Mouse (Mus musculus): ENCODE data around the gene R3hdm4. TPM values are rescaled to one million over a fixed set of nuclear protein-coding genes. Genes with fewer than 3 reads are reported as not detected.

Gene R3hdm4
- polyA plus RNA-seq, 1 experiment from 2014 or later: 104 TPM

- Histone ChIP-seq H3K4me1 (replicated peaks; ENCODE audit: control insufficient read depth, insufficient read depth, low read length) (peaks cover 65% of the 10 kb centered on the region), H3K27me3 (replicated peaks; ENCODE audit: control insufficient read depth, insufficient read depth, low read length) (peaks cover 38% of the 10 kb centered on the region), H3K9me3 (ENCODE audit: control insufficient read depth, low read length) (no peaks in the 10 kb centered on the region), H3K27ac (ENCODE audit: low read depth, low read length) (peak overlapping the region; percentile 71), H3K4me2 (peak overlapping the region; percentile 97), H3K36me3 (ENCODE audit: control insufficient read depth, insufficient read depth, low read length) (peaks cover 3% of the 10 kb centered on the region; the same call in 1 of the 2 replicates), H3K9ac (ENCODE audit: low read depth, low read length) (peak overlapping the region; percentile 90), H3K4me3 (ENCODE audit: low read depth, low read length) (peak overlapping the region; percentile 82)
- WGBS: 7% methylated on average over 8 of the region's 8 CpGs
- ATAC-seq (replicated peaks; ENCODE audit: low FRiP score): no peak
- DNase-seq (ENCODE audit: low spot score): no peak
Measured at GRCm38 (mm10) chr10:79916081-79916480, 4.9 kb downstream of the R3hdm4 start.

GRCm38 (mm10) chr10:79914948-79915596, 5.9 kb downstream of the R3hdm4 start:
- ATAC-seq (replicated peaks; ENCODE audit: low FRiP score) (no peak), DNase-seq (ENCODE audit: low spot score) (no peak)
- peaks cover 27% of the 10 kb centered on the region for H3K27me3 ChIP-seq (replicated peaks; ENCODE audit: control insufficient read depth, insufficient read depth, low read length)
- peak overlapping the region; percentile 15 for H3K9ac ChIP-seq (ENCODE audit: low read depth, low read length)
- peak overlapping the region; percentile 97 for H3K4me2 ChIP-seq
- H3K4me1 ChIP-seq (replicated peaks; ENCODE audit: control insufficient read depth, insufficient read depth, low read length): peaks cover 56% of the 10 kb centered on the region
- peak overlapping the region; percentile 72 for H3K27ac ChIP-seq (ENCODE audit: low read depth, low read length)
- WGBS: 51% methylated on average over 7 of the region's 7 CpGs
- peaks cover 3% of the 10 kb centered on the region; the same call in 1 of the 2 replicates for H3K36me3 ChIP-seq (ENCODE audit: control insufficient read depth, insufficient read depth, low read length)
- no peaks in the 10 kb centered on the region for H3K9me3 ChIP-seq (ENCODE audit: control insufficient read depth, low read length)
- peak overlapping the region; percentile 82 for H3K4me3 ChIP-seq (ENCODE audit: low read depth, low read length)

- Histone ChIP-seq H3K27ac (ENCODE audit: low read depth, low read length) (peak overlapping the region; percentile 72), H3K4me1 (replicated peaks; ENCODE audit: control insufficient read depth, insufficient read depth, low read length) (peaks cover 53% of the 10 kb centered on the region), H3K9ac (ENCODE audit: low read depth, low read length) (peak overlapping the region; percentile 15), H3K36me3 (ENCODE audit: control insufficient read depth, insufficient read depth, low read length) (peaks cover 3% of the 10 kb centered on the region; the same call in 1 of the 2 replicates), H3K9me3 (ENCODE audit: control insufficient read depth, low read length) (no peaks in the 10 kb centered on the region), H3K4me2 (peak overlapping the region; percentile 97), H3K4me3 (ENCODE audit: low read depth, low read length) (peak overlapping the region; percentile 82), H3K27me3 (replicated peaks; ENCODE audit: control insufficient read depth, insufficient read depth, low read length) (peaks cover 20% of the 10 kb centered on the region)
- ATAC-seq (replicated peaks; ENCODE audit: low FRiP score): peak; percentile 77
- WGBS: 29% methylated on average over 9 of the region's 11 CpGs
- DNase-seq (ENCODE audit: low spot score): no peak
Measured at GRCm38 (mm10) chr10:79914131-79914947, 6.7 kb downstream of the R3hdm4 start.

DNA sequence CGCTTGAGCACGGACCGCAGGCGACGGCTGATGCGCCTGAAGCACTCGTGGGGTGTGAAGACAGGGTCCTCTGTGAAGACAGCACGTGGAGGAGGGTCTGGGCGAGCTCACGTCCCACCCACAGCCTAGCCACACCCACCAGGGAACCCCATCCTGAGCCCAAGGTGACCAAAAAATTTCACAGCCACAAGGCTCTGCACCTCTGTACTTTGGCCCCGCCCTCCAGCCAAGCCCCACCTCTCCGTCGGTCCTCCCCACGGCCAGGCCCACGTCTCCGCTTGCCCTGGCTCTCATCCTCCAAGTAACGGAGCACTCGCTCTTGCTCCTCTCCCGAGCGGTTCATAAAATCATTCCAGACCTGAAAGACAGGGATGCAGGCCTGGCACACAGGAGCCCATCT, 8.6 kb downstream of the R3hdm4 start:
- DNase-seq (ENCODE audit: low spot score): no peak
- Histone ChIP-seq H3K9me3 (ENCODE audit: control insufficient read depth, low read length) (no peaks in the 10 kb centered on the region), H3K36me3 (ENCODE audit: control insufficient read depth, insufficient read depth, low read length) (peaks cover 3% of the 10 kb centered on the region; the same call in 1 of the 2 replicates), H3K9ac (ENCODE audit: low read depth, low read length) (no peak overlapping the region), H3K27ac (ENCODE audit: low read depth, low read length) (no peak overlapping the region), H3K4me1 (replicated peaks; ENCODE audit: control insufficient read depth, insufficient read depth, low read length) (peaks cover 43% of the 10 kb centered on the region), H3K4me3 (ENCODE audit: low read depth, low read length) (no peak overlapping the region), H3K4me2 (no peak overlapping the region), H3K27me3 (replicated peaks; ENCODE audit: control insufficient read depth, insufficient read depth, low read length) (peaks cover 1% of the 10 kb centered on the region)
- 67% methylated on average over 20 of the region's 20 CpGs for WGBS
- no peak for ATAC-seq (replicated peaks; ENCODE audit: low FRiP score)

GRCm38 (mm10) chr10:79910556-79910955, 10.5 kb downstream of the R3hdm4 start, which contains the start of gene Gm26602:
Gm26602 (plus strand) TSS chr10:79910856.
- no peak within 1 kb of the TSS for H3K9ac ChIP-seq (ENCODE audit: low read depth, low read length)
- 95% methylated on average over 4 of the region's 4 CpGs for WGBS
- H3K36me3 ChIP-seq (ENCODE audit: control insufficient read depth, insufficient read depth, low read length): peaks cover 14% of the 10 kb centered on the region
- no peak within 1 kb of the TSS for H3K4me2 ChIP-seq
- H3K27me3 ChIP-seq (replicated peaks; ENCODE audit: control insufficient read depth, insufficient read depth, low read length): no peaks in the 10 kb centered on the region
- ATAC-seq (replicated peaks; ENCODE audit: low FRiP score) (no peak), DNase-seq (ENCODE audit: low spot score) (no peak)
- H3K9me3 ChIP-seq (ENCODE audit: control insufficient read depth, low read length): no peaks in the 10 kb centered on the region
- H3K27ac ChIP-seq (ENCODE audit: low read depth, low read length): peak within 1 kb of the TSS; percentile 56
- H3K4me3 ChIP-seq (ENCODE audit: low read depth, low read length): no peak within 1 kb of the TSS
- H3K4me1 ChIP-seq (replicated peaks; ENCODE audit: control insufficient read depth, insufficient read depth, low read length): peaks cover 30% of the 10 kb centered on the region

DNA sequence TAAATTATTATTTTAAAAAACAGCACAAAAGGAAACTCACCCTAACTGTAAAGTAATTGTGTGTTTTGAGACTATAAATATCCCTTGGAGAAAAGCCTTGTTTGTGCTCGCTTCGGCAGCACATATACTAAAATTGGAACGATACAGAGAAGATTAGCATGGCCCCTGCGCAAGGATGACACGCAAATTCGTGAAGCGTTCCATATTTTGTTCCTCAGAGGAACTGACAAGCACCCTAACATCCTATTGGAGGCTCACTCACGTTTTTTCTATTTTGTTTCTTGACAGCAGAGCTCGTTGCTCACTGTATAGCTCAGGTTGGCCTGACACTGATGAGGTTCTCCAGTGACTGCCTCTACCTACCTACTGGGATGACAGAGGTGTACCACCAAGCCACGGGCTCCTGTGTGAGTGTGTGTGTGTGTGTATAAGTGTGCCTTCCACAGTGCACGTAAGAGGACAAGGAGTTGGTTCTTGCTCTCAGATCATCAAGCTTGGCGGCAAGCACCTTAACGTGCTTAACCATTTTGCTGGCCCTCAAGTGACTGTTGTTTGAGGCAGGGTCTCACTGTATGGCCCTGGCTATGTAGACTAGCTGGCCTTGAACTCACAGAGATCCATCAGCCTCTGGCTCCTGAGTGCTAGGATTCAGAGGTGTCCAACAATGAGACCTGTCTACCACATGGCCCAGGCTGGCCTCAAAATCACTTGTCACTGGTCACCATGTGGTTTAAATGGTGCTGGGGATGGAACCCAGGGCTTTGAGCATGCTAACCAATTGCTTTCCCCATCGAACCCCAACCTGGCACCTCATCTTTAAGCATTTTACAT, 11.7 kb downstream of the R3hdm4 start:
- Histone ChIP-seq H3K27me3 (replicated peaks; ENCODE audit: control insufficient read depth, insufficient read depth, low read length) (no peaks in the 10 kb centered on the region), H3K4me1 (replicated peaks; ENCODE audit: control insufficient read depth, insufficient read depth, low read length) (peaks cover 17% of the 10 kb centered on the region), H3K9me3 (ENCODE audit: control insufficient read depth, low read length) (no peaks in the 10 kb centered on the region), H3K9ac (ENCODE audit: low read depth, low read length) (peak overlapping the region; percentile 4; the same call in 1 of the 2 replicates), H3K4me2 (peak overlapping the region; percentile 33), H3K4me3 (ENCODE audit: low read depth, low read length) (peak overlapping the region; percentile 73; the same call in 1 of the 2 replicates), H3K36me3 (ENCODE audit: control insufficient read depth, insufficient read depth, low read length) (peaks cover 24% of the 10 kb centered on the region), H3K27ac (ENCODE audit: low read depth, low read length) (peak overlapping the region; percentile 56)
- 25% methylated on average over 14 of the region's 14 CpGs for WGBS
- peak; percentile 62 for ATAC-seq (replicated peaks; ENCODE audit: low FRiP score)
- DNase-seq (ENCODE audit: low spot score): peak; percentile 68

DNA sequence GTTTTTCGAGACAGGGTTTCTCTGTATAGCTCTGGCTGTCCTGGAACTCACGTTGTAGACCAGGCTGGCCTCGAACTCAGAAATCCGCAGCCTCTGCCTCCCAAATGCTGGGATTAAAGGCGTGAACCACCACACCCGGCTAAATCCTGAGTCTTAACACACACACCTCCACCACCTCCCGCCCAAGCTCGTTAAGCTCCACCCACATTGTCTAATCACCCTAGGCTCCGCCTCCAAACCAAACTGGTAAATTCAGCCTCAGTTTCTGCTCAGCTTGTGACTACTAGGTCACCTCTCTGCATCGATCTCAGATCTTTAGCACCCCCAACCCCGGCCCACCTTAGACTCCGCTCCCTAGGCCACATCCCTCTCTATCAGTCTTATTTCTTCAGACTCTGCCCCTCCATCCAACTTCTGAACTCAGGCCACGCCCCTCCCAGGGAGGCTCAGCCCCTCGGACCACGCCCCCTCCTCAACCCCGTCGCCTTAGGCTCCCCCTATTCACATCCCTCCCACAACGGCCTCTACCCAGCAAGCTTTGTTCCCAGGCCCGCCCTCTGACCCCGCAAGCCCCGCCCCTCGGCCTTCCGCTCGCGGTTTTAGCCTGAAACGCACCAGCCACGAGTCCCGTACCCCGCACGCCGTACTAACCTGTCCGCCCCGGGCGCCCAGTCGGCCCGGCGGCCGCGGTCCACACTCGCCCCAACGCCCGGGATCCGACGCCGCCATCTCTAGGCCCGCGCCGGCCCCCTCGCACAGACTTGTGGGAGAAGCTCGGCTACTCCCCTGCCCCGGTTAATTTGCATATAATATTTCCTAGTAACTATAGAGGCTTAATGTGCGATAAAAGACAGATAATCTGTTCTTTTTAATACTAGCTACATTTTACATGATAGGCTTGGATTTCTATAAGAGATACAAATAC, 12.6 kb downstream of the R3hdm4 start, which contains the start of gene Med16:
TSS of gene Med16 (minus strand) at position 757 of the 925 bp plus-strand sequence.
- 2% methylated on average over 52 of the region's 52 CpGs for WGBS
- peak within 1 kb of the TSS; percentile 68 for H3K4me2 ChIP-seq
- peak within 1 kb of the TSS; percentile 97 for H3K27ac ChIP-seq (ENCODE audit: low read depth, low read length)
- peak within 1 kb of the TSS; percentile 73 for H3K4me3 ChIP-seq (ENCODE audit: low read depth, low read length)
- H3K36me3 ChIP-seq (ENCODE audit: control insufficient read depth, insufficient read depth, low read length): peaks cover 24% of the 10 kb centered on the region
- ATAC-seq (replicated peaks; ENCODE audit: low FRiP score): peak; percentile 94
- H3K9me3 ChIP-seq (ENCODE audit: control insufficient read depth, low read length): no peaks in the 10 kb centered on the region
- peak; percentile 97 for DNase-seq (ENCODE audit: low spot score)
- H3K9ac ChIP-seq (ENCODE audit: low read depth, low read length): peak within 1 kb of the TSS; percentile 91
- no peaks in the 10 kb centered on the region for H3K27me3 ChIP-seq (replicated peaks; ENCODE audit: control insufficient read depth, insufficient read depth, low read length)
- H3K4me1 ChIP-seq (replicated peaks; ENCODE audit: control insufficient read depth, insufficient read depth, low read length): peaks cover 9% of the 10 kb centered on the region
